Mouse (Mus musculus): ENCODE measurements around the gene Il4ra.

DNA sequence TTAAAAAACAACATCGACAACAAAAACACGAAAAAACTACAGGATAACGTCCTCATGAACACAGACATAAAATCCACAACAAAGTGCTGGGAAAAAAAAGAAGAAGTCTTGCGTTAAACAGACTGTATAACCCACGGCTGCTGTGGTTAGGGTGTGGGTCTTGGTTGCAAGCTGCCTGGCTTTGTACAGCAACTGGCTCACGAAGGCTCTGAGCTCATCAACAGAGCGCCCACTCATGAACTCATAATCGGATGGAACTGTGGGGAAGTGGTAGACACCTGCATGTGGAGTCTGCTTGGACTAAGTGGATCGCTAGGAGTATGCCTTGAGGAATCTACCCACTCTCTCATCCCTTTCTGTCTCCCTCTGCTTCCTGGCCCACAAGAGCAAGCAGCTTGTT, 45.2 kb downstream of the Il4ra start:
- TF ChIP-seq CTCF (IDR thresholded peaks at IDR 0.05; ENCODE audit: low read depth): no peak
- no peak for TF ChIP-seq EP300 (IDR thresholded peaks at IDR 0.05; ENCODE audit: low read depth)

Data from liver, embryonic 14.5 days (tissue).